ENCODE assay signal across 8 mouse cellular contexts in the genomic region with DNA sequence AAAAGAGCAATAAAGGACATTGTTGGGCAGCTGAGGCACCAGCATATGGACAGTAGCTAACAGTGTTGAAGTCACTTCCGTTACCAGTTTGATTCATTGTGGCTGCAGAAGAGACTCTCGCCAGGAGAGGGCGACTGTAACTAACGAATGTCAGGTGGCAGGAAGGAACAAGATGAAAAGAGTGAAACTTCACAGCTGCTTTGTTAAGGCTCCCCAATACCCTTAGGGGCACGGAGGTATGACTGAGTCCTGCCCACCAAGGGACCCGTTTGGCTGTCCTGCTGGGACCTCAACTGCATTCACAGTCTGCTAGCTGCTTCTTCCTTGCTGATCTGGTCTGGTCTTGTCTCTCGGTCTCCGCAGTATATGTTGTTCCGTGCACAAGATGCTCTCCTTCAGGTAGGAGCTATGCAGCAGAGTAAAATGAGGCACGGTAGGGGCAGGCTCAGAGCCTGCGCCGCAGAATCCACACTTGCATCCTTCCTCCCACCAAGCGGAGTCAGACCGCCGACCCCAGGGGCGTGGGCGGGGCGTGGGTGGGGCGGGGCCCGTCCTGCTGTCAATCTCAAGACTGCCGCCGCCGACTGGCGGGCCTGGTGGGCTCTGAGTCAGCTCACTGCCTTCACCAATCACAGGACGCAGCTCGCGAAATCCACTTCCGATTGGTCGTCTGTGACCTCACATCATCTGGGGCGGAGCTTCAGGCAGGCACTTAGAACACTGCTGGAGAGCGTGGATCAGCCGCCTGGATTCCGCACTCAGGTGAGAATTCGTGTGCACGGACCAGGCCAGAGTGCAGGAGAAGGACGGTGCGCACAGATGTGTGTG. TPM values are rescaled to one million over a fixed set of nuclear protein-coding genes. Genes with fewer than 3 reads are reported as not detected.
DNase-seq lines count a peak whose midpoint lies in the region; ATAC-seq lines count a peak whose summit lies in the region.

No protein-coding gene starts in this region.

- H3K9me3 ChIP-seq in heart, embryonic 14.5 days (ENCODE audit: control insufficient read depth, low read length), result no peaks in the 10 kb centered on the region
- H3K9me3 ChIP-seq in liver, embryonic 13.5 days (replicated peaks), result no peaks in the 10 kb centered on the region
- H3K9me3 ChIP-seq in stomach, embryonic 16.5 days (replicated peaks; ENCODE audit: control insufficient read depth, low read length), result no peaks in the 10 kb centered on the region

- peak overlapping the region; percentile 66 to 92 for H3K4me3 ChIP-seq in heart, embryonic 14.5 days (ENCODE audit: control insufficient read depth in 1 of 2, insufficient read depth in 1 of 2, low read depth in 1 of 2, low read length in 2 of 2)
- peak overlapping the region; percentile 79 for H3K4me3 ChIP-seq in liver, embryonic 13.5 days (replicated peaks)
- H3K4me3 ChIP-seq in stomach, embryonic 16.5 days (replicated peaks; ENCODE audit: low read length), result peak overlapping the region; percentile 70

- WGBS in heart, embryonic 14.5 days, result under 1% methylated on average over 37 of the region's 37 CpGs
- under 1% methylated on average over 37 of the region's 37 CpGs for WGBS in liver, embryonic 13.5 days (ENCODE audit: insufficient replicate concordance)
- 1% methylated on average over 37 of the region's 37 CpGs for WGBS in stomach, embryonic 16.5 days

- H3K9ac ChIP-seq in heart, embryonic 14.5 days (ENCODE audit: low read length), result peak overlapping the region; percentile 80
- H3K9ac ChIP-seq in liver, embryonic 13.5 days, result peak overlapping the region; percentile 84
- H3K9ac ChIP-seq in stomach, embryonic 16.5 days (ENCODE audit: low read length), result peak overlapping the region; percentile 82

- H3K27ac ChIP-seq in heart, embryonic 14.5 days (replicated peaks in 1 of 2; ENCODE audit: control insufficient read depth in 1 of 2, insufficient read depth in 1 of 2, low read depth in 2 of 2, low read length in 2 of 2), result peak overlapping the region; percentile 88 to 94
- peak overlapping the region; percentile 89 for H3K27ac ChIP-seq in liver, embryonic 13.5 days
- peak overlapping the region; percentile 95 for H3K27ac ChIP-seq in stomach, embryonic 16.5 days (ENCODE audit: low read length)

- 0 out of 2 replicates have a peak, but pooled peaks cover 4% of the 10 kb centered on the region for H3K36me3 ChIP-seq in heart, embryonic 14.5 days (ENCODE audit: control insufficient read depth, insufficient read depth, low read length)
- 0 out of 2 replicates have a peak, but pooled peaks cover 4% of the 10 kb centered on the region for H3K36me3 ChIP-seq in liver, embryonic 13.5 days
- H3K36me3 ChIP-seq in stomach, embryonic 16.5 days (ENCODE audit: control insufficient read depth, insufficient read depth, low read length), result no peaks in the 10 kb centered on the region

- peak; percentile 98 for DNase-seq in CD4-positive helper T cell, adult 2 months (ENCODE audit: low read depth, low spot score)
- DNase-seq in brain, embryonic 18.5 days (ENCODE audit: low read depth, low spot score), result peak; percentile 97
- DNase-seq in kidney, postnatal 14 days, result peak; percentile 96
- DNase-seq in liver, embryonic 13.5 days, result peak; percentile 94
- DNase-seq in neural tube, embryonic 10.5 days (ENCODE audit: extremely low spot score, low spot score), result peak; percentile 96

- peak overlapping the region; percentile 85 for H3K4me2 ChIP-seq in heart, embryonic 14.5 days (ENCODE audit: low read length)
- peak overlapping the region; percentile 88 for H3K4me2 ChIP-seq in liver, embryonic 13.5 days
- H3K4me2 ChIP-seq in stomach, embryonic 16.5 days (ENCODE audit: low read depth, low read length), result peak overlapping the region; percentile 94

- H3K4me1 ChIP-seq in heart, embryonic 14.5 days (ENCODE audit: control insufficient read depth in 2 of 2, insufficient read depth in 2 of 2, low read length in 2 of 2), result peaks cover 2 to 8% of the 10 kb centered on the region in 2 experiments
- peaks cover 46% of the 10 kb centered on the region for H3K4me1 ChIP-seq in liver, embryonic 13.5 days (replicated peaks)
- H3K4me1 ChIP-seq in stomach, embryonic 16.5 days (ENCODE audit: control insufficient read depth, insufficient read depth, low read length), result peaks cover 25% of the 10 kb centered on the region

- ATAC-seq in erythroid progenitor cell, adult 5-6 weeks (replicated peaks; ENCODE audit: low FRiP score, poor library complexity, severe bottlenecking), result peak; percentile 98
- peak; percentile 95 for ATAC-seq in heart, embryonic 14.5 days (ENCODE audit: insufficient number of reproducible peaks, insufficient read depth, low FRiP score, low read depth)
- peak; percentile 96 for ATAC-seq in liver, embryonic 13.5 days (ENCODE audit: low read depth)
- peak; percentile 99 for ATAC-seq in stomach, embryonic 16.5 days (ENCODE audit: insufficient read depth, low FRiP score)

- H3K27me3 ChIP-seq in heart, embryonic 14.5 days (ENCODE audit: control insufficient read depth, insufficient read depth, low read length), result no peaks in the 10 kb centered on the region
- H3K27me3 ChIP-seq in liver, embryonic 13.5 days, result no peaks in the 10 kb centered on the region
- no peaks in the 10 kb centered on the region for H3K27me3 ChIP-seq in stomach, embryonic 16.5 days (ENCODE audit: control insufficient read depth, insufficient read depth, low read length)

RNA-seq across cellular contexts. Expression of gene Dhcr7, which starts 6.8 kb away (rescaled TPM):
- total RNA-seq in erythroid progenitor cell, adult 5-6 weeks (2015; ENCODE audit: low replicate concordance), result 7.9 and 12.2 TPM in 2 replicates
- 1.0 and 1.8 TPM in 2 replicates for total RNA-seq in erythroid progenitor cell, adult 5-6 weeks (2017; ENCODE audit: low replicate concordance)
- polyA plus RNA-seq in heart, embryonic 14.5 days (2014; fragmentation: Nextera tagmentation; extraction: Ambion mirVana), result 20.2 and 24.7 TPM in 2 replicates
- 38.0 and 52.5 TPM in 2 replicates for polyA plus RNA-seq in liver, embryonic 13.5 days (2015; fragmentation: Nextera tagmentation; extraction: Ambion mirVana)
- polyA plus RNA-seq in stomach, embryonic 16.5 days (2015; fragmentation: Nextera tagmentation; extraction: Ambion mirVana), result 42.4 and 47.7 TPM in 2 replicates

RNA-seq across cellular contexts. Expression of gene Nadsyn1, which starts 7.1 kb away (rescaled TPM):
- total RNA-seq in erythroid progenitor cell, adult 5-6 weeks (2015; ENCODE audit: low replicate concordance), result 1.8 TPM in 1 of 2 replicates, not detected in the other
- total RNA-seq in erythroid progenitor cell, adult 5-6 weeks (2017; ENCODE audit: low replicate concordance), result 6.6 and 11.2 TPM in 2 replicates
- 7.2 and 9.2 TPM in 2 replicates for polyA plus RNA-seq in heart, embryonic 14.5 days (2014; fragmentation: Nextera tagmentation; extraction: Ambion mirVana)
- 7.0 and 7.7 TPM in 2 replicates for polyA plus RNA-seq in liver, embryonic 13.5 days (2015; fragmentation: Nextera tagmentation; extraction: Ambion mirVana)
- 11.1 and 15.1 TPM in 2 replicates for polyA plus RNA-seq in stomach, embryonic 16.5 days (2015; fragmentation: Nextera tagmentation; extraction: Ambion mirVana)

RNA-seq across cellular contexts. Expression of gene Gm498, which starts 36.9 kb away (rescaled TPM):
- not detected in 2 replicates for total RNA-seq in erythroid progenitor cell, adult 5-6 weeks (2015; ENCODE audit: low replicate concordance)
- not detected in 2 replicates for total RNA-seq in erythroid progenitor cell, adult 5-6 weeks (2017; ENCODE audit: low replicate concordance)
- polyA plus RNA-seq in heart, embryonic 14.5 days (2014; fragmentation: Nextera tagmentation; extraction: Ambion mirVana), result not detected in 2 replicates
- not detected in 2 replicates for polyA plus RNA-seq in liver, embryonic 13.5 days (2015; fragmentation: Nextera tagmentation; extraction: Ambion mirVana)
- not detected in 2 replicates for polyA plus RNA-seq in stomach, embryonic 16.5 days (2015; fragmentation: Nextera tagmentation; extraction: Ambion mirVana)

RNA-seq across cellular contexts. Expression of gene Mrgpre, which starts 45.4 kb away (rescaled TPM):
- 0.36 TPM in 1 of 2 replicates, not detected in the other for total RNA-seq in erythroid progenitor cell, adult 5-6 weeks (2015; ENCODE audit: low replicate concordance)
- 0.38 TPM in 1 of 2 replicates, not detected in the other for total RNA-seq in erythroid progenitor cell, adult 5-6 weeks (2017; ENCODE audit: low replicate concordance)
- polyA plus RNA-seq in heart, embryonic 14.5 days (2014; fragmentation: Nextera tagmentation; extraction: Ambion mirVana), result 1.5 and 2.3 TPM in 2 replicates
- polyA plus RNA-seq in liver, embryonic 13.5 days (2015; fragmentation: Nextera tagmentation; extraction: Ambion mirVana), result 0.17 and 0.28 TPM in 2 replicates
- polyA plus RNA-seq in stomach, embryonic 16.5 days (2015; fragmentation: Nextera tagmentation; extraction: Ambion mirVana), result 0.98 and 1.6 TPM in 2 replicates

Comparison
In these comparisons a context has a peak if more than half of its experiments do, and no peak if none do; other contexts are left out.
1. Peak in every context shown above with its lines: DNase-seq, ATAC-seq, H3K4me3 ChIP-seq and H3K27ac ChIP-seq.